In genomic region chr19:44301671-44302305, GRCm38 (mm10) we compare ENCODE assay signal across 12 mouse cellular contexts. TPM values are rescaled to one million over a fixed set of nuclear protein-coding genes. Genes with fewer than 3 reads are reported as not detected.
DNase-seq lines count a peak whose midpoint lies in the region; ATAC-seq and TF ChIP-seq lines count a peak whose summit lies in the region.
"Had no signal": no experiment of that assay in that cellular context is flagged by ENCODE, and none has a peak within 500 bp of the region (broad histone marks: within the 10 kb centered on the region; RNA-seq: fewer than 3 reads in every experiment).

No protein-coding gene starts in this region.

- H3K36me3 ChIP-seq in forebrain, embryonic 10.5 days (replicated peaks), result peaks cover 99% of the 10 kb centered on the region
- peaks cover 91% of the 10 kb centered on the region for H3K36me3 ChIP-seq in forebrain, embryonic 15.5 days
- peaks cover 69% of the 10 kb centered on the region for H3K36me3 ChIP-seq in lung, embryonic 16.5 days (ENCODE audit: control insufficient read depth, insufficient read depth, low read length)
- H3K36me3 ChIP-seq in intestine, embryonic 16.5 days (ENCODE audit: control insufficient read depth, insufficient read depth, low read length), result peaks cover 41% of the 10 kb centered on the region
- H3K36me3 ChIP-seq in neural tube, embryonic 14.5 days (ENCODE audit: control insufficient read depth, insufficient read depth, low read length), result peaks cover 97% of the 10 kb centered on the region

- WGBS in forebrain, embryonic 10.5 days, result 89% methylated on average over 9 of the region's 9 CpGs
- 79% methylated on average over 9 of the region's 9 CpGs for WGBS in forebrain, embryonic 15.5 days
- WGBS in lung, embryonic 16.5 days, result 51% methylated on average over 9 of the region's 9 CpGs
- WGBS in lung, adult 2 months, result 60% methylated on average over 9 of the region's 9 CpGs
- WGBS in intestine, embryonic 16.5 days, result 56% methylated on average over 9 of the region's 9 CpGs
- WGBS in neural tube, embryonic 14.5 days, result 69% methylated on average over 9 of the region's 9 CpGs

- H3K9ac ChIP-seq in forebrain, embryonic 15.5 days (replicated peaks), result no peak overlapping the region
- H3K9ac ChIP-seq in lung, embryonic 16.5 days (ENCODE audit: low read length), result no peak overlapping the region
- H3K9ac ChIP-seq in intestine, embryonic 16.5 days (ENCODE audit: low read depth, low read length), result no peak overlapping the region
- H3K9ac ChIP-seq in neural tube, embryonic 14.5 days (replicated peaks; ENCODE audit: low read depth, low read length), result no peak overlapping the region

- H3K9me3 ChIP-seq in forebrain, embryonic 10.5 days, result no peaks in the 10 kb centered on the region
- no peaks in the 10 kb centered on the region for H3K9me3 ChIP-seq in forebrain, embryonic 15.5 days
- H3K9me3 ChIP-seq in lung, embryonic 16.5 days (ENCODE audit: control insufficient read depth, low read length), result no peaks in the 10 kb centered on the region
- no peaks in the 10 kb centered on the region for H3K9me3 ChIP-seq in intestine, embryonic 16.5 days (ENCODE audit: control insufficient read depth, low read length)
- no peaks in the 10 kb centered on the region for H3K9me3 ChIP-seq in neural tube, embryonic 14.5 days (ENCODE audit: control insufficient read depth, low read length)

- DNase-seq in forebrain, embryonic 10.5 days (ENCODE audit: extremely low spot score, low spot score), result peak; percentile 7
- DNase-seq in lung, adult 2 months, result no peak
- no peak for DNase-seq in ovary, postnatal 14 days (ENCODE audit: low spot score)
- no peak for DNase-seq in layer of hippocampus, postnatal 25 days (ENCODE audit: extremely low spot score in 1 of 2, low spot score in 1 of 2)
- DNase-seq: adrenal gland, postnatal 10 days; thymus, adult 2 months had no signal

- ATAC-seq in forebrain, embryonic 15.5 days (replicated peaks), result no peak
- no peak for ATAC-seq in lung, embryonic 16.5 days (ENCODE audit: low read depth)
- ATAC-seq in intestine, embryonic 16.5 days, result peak; percentile 12; the same call in 1 of the 2 replicates
- ATAC-seq in neural tube, embryonic 14.5 days (ENCODE audit: low read depth), result no peak
- ATAC-seq: Patski had no signal

- no peak for TF ChIP-seq CTCF in lung, adult 2 months (IDR thresholded peaks at IDR 0.05; ENCODE audit: insufficient read depth, low read length)

- no peak overlapping the region for H3K27ac ChIP-seq in forebrain, embryonic 10.5 days
- H3K27ac ChIP-seq in forebrain, embryonic 15.5 days (replicated peaks), result no peak overlapping the region
- H3K27ac ChIP-seq in lung, embryonic 16.5 days (ENCODE audit: low read length), result peak overlapping the region; percentile 38
- H3K27ac ChIP-seq in intestine, embryonic 16.5 days (ENCODE audit: low read length), result no peak overlapping the region
- H3K27ac ChIP-seq in neural tube, embryonic 14.5 days (ENCODE audit: low read depth, low read length), result no peak overlapping the region

- H3K4me2 ChIP-seq in forebrain, embryonic 15.5 days (replicated peaks), result no peak overlapping the region
- no peak overlapping the region for H3K4me2 ChIP-seq in lung, embryonic 16.5 days (ENCODE audit: low read depth, low read length)
- peak overlapping the region; percentile 89; the same call in 1 of the 2 replicates for H3K4me2 ChIP-seq in intestine, embryonic 16.5 days (ENCODE audit: low read depth, low read length)
- H3K4me2 ChIP-seq in neural tube, embryonic 14.5 days (ENCODE audit: low read depth, low read length), result 0 out of 2 replicates have a peak overlapping the region, but pooled peaks have one; percentile 0

- TF ChIP-seq POLR2A in lung, adult 2 months (IDR thresholded peaks at IDR 0.05; ENCODE audit: borderline replicate concordance, extremely low read depth, low read depth, low read length), result no peak

- H3K4me1 ChIP-seq in forebrain, embryonic 10.5 days, result peaks cover 56% of the 10 kb centered on the region
- H3K4me1 ChIP-seq in forebrain, embryonic 15.5 days, result peaks cover 89% of the 10 kb centered on the region
- peaks cover 69% of the 10 kb centered on the region for H3K4me1 ChIP-seq in lung, embryonic 16.5 days (replicated peaks; ENCODE audit: control insufficient read depth, insufficient read depth, low read length)
- peaks cover 10% of the 10 kb centered on the region for H3K4me1 ChIP-seq in lung, adult 2 months (ENCODE audit: control insufficient read depth, insufficient read depth, low read length)
- H3K4me1 ChIP-seq in intestine, embryonic 16.5 days (ENCODE audit: control insufficient read depth, insufficient read depth, low read length), result peaks cover 56% of the 10 kb centered on the region
- peaks cover 50% of the 10 kb centered on the region for H3K4me1 ChIP-seq in neural tube, embryonic 14.5 days (ENCODE audit: control insufficient read depth, insufficient read depth, low read length)

- H3K4me3 ChIP-seq in forebrain, embryonic 10.5 days, result no peak overlapping the region; the same call in 1 of the 2 replicates
- no peak overlapping the region for H3K4me3 ChIP-seq in forebrain, embryonic 15.5 days
- no peak overlapping the region for H3K4me3 ChIP-seq in lung, embryonic 16.5 days (ENCODE audit: low read length)
- H3K4me3 ChIP-seq in lung, adult 2 months (replicated peaks; ENCODE audit: extremely low read depth, low read depth, low read length), result no peak overlapping the region
- no peak overlapping the region for H3K4me3 ChIP-seq in intestine, embryonic 16.5 days (ENCODE audit: low read length)
- no peak overlapping the region for H3K4me3 ChIP-seq in neural tube, embryonic 14.5 days (ENCODE audit: low read depth, low read length)

- H3K27me3 ChIP-seq in forebrain, embryonic 10.5 days (ENCODE audit: poor library complexity, severe bottlenecking), result no peaks in the 10 kb centered on the region
- H3K27me3 ChIP-seq in forebrain, embryonic 15.5 days, result no peaks in the 10 kb centered on the region
- no peaks in the 10 kb centered on the region for H3K27me3 ChIP-seq in lung, embryonic 16.5 days (ENCODE audit: control insufficient read depth, insufficient read depth, low read depth, low read length)
- no peaks in the 10 kb centered on the region for H3K27me3 ChIP-seq in intestine, embryonic 16.5 days (replicated peaks; ENCODE audit: control insufficient read depth, insufficient read depth, low read length)
- no peaks in the 10 kb centered on the region for H3K27me3 ChIP-seq in neural tube, embryonic 14.5 days (ENCODE audit: control insufficient read depth, insufficient read depth, low read length)
- H3K27me3 ChIP-seq: Patski had no signal

RNA-seq across cellular contexts. Expression of gene Scd2, which starts 8.3 kb away (rescaled TPM):
- polyA plus RNA-seq in forebrain, embryonic 10.5 days (2016; fragmentation: Nextera tagmentation; extraction: Ambion mirVana), result 369 and 403 TPM in 2 replicates
- polyA plus RNA-seq in forebrain, embryonic 15.5 days (2015; fragmentation: Nextera tagmentation; extraction: Ambion mirVana), result 253 and 267 TPM in 2 replicates
- polyA plus RNA-seq in lung, embryonic 16.5 days (2015; fragmentation: Nextera tagmentation; extraction: Ambion mirVana), result 225 and 232 TPM in 2 replicates
- polyA plus RNA-seq in lung, adult 2 months (2012; rRNA removed), result 289 and 384 TPM in 2 replicates
- 452 and 553 TPM in 2 replicates for polyA plus RNA-seq in intestine, embryonic 16.5 days (2015; fragmentation: Nextera tagmentation; extraction: Ambion mirVana)
- 293 and 373 TPM in 2 replicates for polyA plus RNA-seq in neural tube, embryonic 14.5 days (2014; fragmentation: Nextera tagmentation; extraction: Ambion mirVana)
- 100 to 1,000 TPM; 642 to 712 TPM for total RNA-seq in layer of hippocampus, postnatal 25 days (2021)

RNA-seq across cellular contexts. Expression of gene Scd4, which starts 31.1 kb away (rescaled TPM):
- polyA plus RNA-seq in forebrain, embryonic 10.5 days (2016; fragmentation: Nextera tagmentation; extraction: Ambion mirVana), result 0.06 TPM in 1 of 2 replicates, not detected in the other
- 0.15 and 0.23 TPM in 2 replicates for polyA plus RNA-seq in forebrain, embryonic 15.5 days (2015; fragmentation: Nextera tagmentation; extraction: Ambion mirVana)
- 0.40 and 0.49 TPM in 2 replicates for polyA plus RNA-seq in lung, embryonic 16.5 days (2015; fragmentation: Nextera tagmentation; extraction: Ambion mirVana)
- 0.46 and 0.97 TPM in 2 replicates for polyA plus RNA-seq in lung, adult 2 months (2012; rRNA removed)
- 0.09 and 0.22 TPM in 2 replicates for polyA plus RNA-seq in intestine, embryonic 16.5 days (2015; fragmentation: Nextera tagmentation; extraction: Ambion mirVana)
- 0.13 and 0.15 TPM in 2 replicates for polyA plus RNA-seq in neural tube, embryonic 14.5 days (2014; fragmentation: Nextera tagmentation; extraction: Ambion mirVana)
- total RNA-seq in layer of hippocampus, postnatal 25 days (2021), result 1 to 10 TPM; 2.8 to 2.9 TPM
- polyA plus RNA-seq: embryonic facial prominence, embryonic 11.5 days had no signal

Comparison
In these comparisons a context has a peak if more than half of its experiments do, and no peak if none do; other contexts are left out.
1. H3K4me2 ChIP-seq: peak in intestine, embryonic 16.5 days (single experiment) and neural tube, embryonic 14.5 days (single experiment); none in forebrain, embryonic 15.5 days (single experiment) and lung, embryonic 16.5 days (single experiment).